Mouse (Mus musculus) heart, embryonic 11.5 days (tissue): ENCODE data around the gene Nox1. TPM values are rescaled to one million over a fixed set of nuclear protein-coding genes. Genes with fewer than 3 reads are reported as not detected.

Experiments used
- ATAC-seq: fragments of 200-750 bp; cut with Nextera tagmentation; replicated peaks from 2 replicates; pipeline ENCODE4 v1.8.0; 2017; ENCODE audit warnings: moderate library complexity; ENCODE audit not compliant: insufficient number of reproducible peaks, low FRiP score, low TSS enrichment
- H3K27ac ChIP-seq: fragments of 300-500 bp; sonication (generic); 2 replicates; pipeline ENCODE4 v1.5.1; 2014; ENCODE audit warnings: mild to moderate bottlenecking, low read depth, low read length
- H3K27me3 ChIP-seq: fragments of 300-500 bp; sonication (generic); 2 replicates; pipeline ENCODE4 v1.6.1; 2014; ENCODE audit warnings: mild to moderate bottlenecking, low read length, mixed read lengths; ENCODE audit not compliant: control insufficient read depth, insufficient read depth
- H3K36me3 ChIP-seq: fragments of 300-500 bp; sonication (generic); 2 replicates; pipeline ENCODE4 v1.6.1; 2014; ENCODE audit warnings: mild to moderate bottlenecking, low read length, moderate library complexity, mixed read lengths; ENCODE audit not compliant: control insufficient read depth, insufficient read depth
- H3K4me1 ChIP-seq: fragments of 300-500 bp; sonication (generic); 2 replicates; pipeline ENCODE4 v1.6.1; 2014; ENCODE audit warnings: low read length; ENCODE audit not compliant: control insufficient read depth, insufficient read depth
- H3K4me2 ChIP-seq: fragments of 300-500 bp; sonication (generic); 2 replicates; pipeline ENCODE4 v1.6.1; 2014; ENCODE audit warnings: mild to moderate bottlenecking, moderate library complexity
- H3K4me3 ChIP-seq: fragments of 300-500 bp; sonication (generic); 2 replicates; pipeline ENCODE4 v1.5.1; 2014; ENCODE audit warnings: low read depth, low read length
- H3K9ac ChIP-seq: fragments of 300-500 bp; sonication (generic); 2 replicates; pipeline ENCODE4 v1.6.1; 2014; ENCODE audit warnings: mild to moderate bottlenecking, low read depth, low read length, moderate library complexity
- H3K9me3 ChIP-seq: fragments of 300-500 bp; sonication (generic); replicated peaks from 2 replicates; pipeline ENCODE4 v1.6.1; 2016; ENCODE audit warnings: low read length; ENCODE audit not compliant: control insufficient read depth
- WGBS: fragments of 180-500 bp; shearing (Covaris S2); extraction: QIAGEN DNeasy Blood & Tissue Kit; methylation state at CpG from one replicate; pipeline ENCODE4 v1.1.7; 2014; ENCODE audit not compliant: insufficient replicate concordance; 5-methylcytosine and 5-hydroxymethylcytosine counted together
- polyA plus RNA-seq: library from polyadenylated mRNA; unstranded; fragments of >200 nt; fragmentation: Nextera tagmentation; extraction: Ambion mirVana; gene quantifications from 2 replicates; pipeline ENCODE4 v1.2.1, GENCODE M21; 2014

Gene Nox1
- polyA plus RNA-seq, 1 experiment from 2014 or later = 0.24 TPM

- Histone ChIP-seq H3K9ac (no peak overlapping the region), H3K4me2 (no peak overlapping the region), H3K4me3 (no peak overlapping the region), H3K9me3 (no peaks in the 10 kb centered on the region), H3K4me1 (no peaks in the 10 kb centered on the region), H3K36me3 (no peaks in the 10 kb centered on the region), H3K27me3 (no peaks in the 10 kb centered on the region), H3K27ac (no peak overlapping the region)
- 64% methylated on average over 2 of the region's 2 CpGs for WGBS
- no peak for ATAC-seq
Measured at GRCm38 (mm10) chrX:134102641-134103040, 119.1 kb downstream of the Nox1 start.

GRCm38 (mm10) chrX:134085453-134085852, 136.3 kb downstream of the Nox1 start:
- H3K27me3 ChIP-seq = no peaks in the 10 kb centered on the region
- ATAC-seq = no peak
- 75% methylated on average over 1 of the region's 1 CpGs for WGBS
- H3K4me1 ChIP-seq = no peaks in the 10 kb centered on the region
- no peak overlapping the region for H3K4me3 ChIP-seq
- no peaks in the 10 kb centered on the region for H3K36me3 ChIP-seq
- no peaks in the 10 kb centered on the region for H3K9me3 ChIP-seq
- H3K27ac ChIP-seq = no peak overlapping the region
- no peak overlapping the region for H3K9ac ChIP-seq
- no peak overlapping the region for H3K4me2 ChIP-seq

DNA sequence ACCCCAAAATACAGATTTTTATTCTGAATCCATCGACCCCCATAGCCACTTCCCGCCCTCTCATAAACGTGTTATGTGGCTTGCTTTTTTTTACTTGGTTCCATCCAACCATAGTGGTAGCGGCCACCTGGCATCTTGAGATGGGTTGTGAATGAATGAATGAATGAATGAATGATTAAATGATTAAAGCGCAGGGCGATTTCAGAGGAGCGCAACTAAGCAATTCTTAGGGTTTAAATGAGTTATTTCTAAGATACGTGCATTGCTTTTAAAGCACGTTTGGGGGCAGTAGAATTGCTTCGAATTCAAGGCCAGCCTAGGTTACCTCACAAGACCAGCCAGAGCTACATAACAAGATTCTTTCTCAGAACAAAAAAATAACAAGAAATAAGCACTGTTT, 162.0 kb downstream of the Nox1 start:
- Histone ChIP-seq H3K4me3 (peak overlapping the region; percentile 58), H3K27ac (peak overlapping the region; percentile 89), H3K9ac (peak overlapping the region; percentile 77), H3K9me3 (no peaks in the 10 kb centered on the region), H3K4me1 (no peaks in the 10 kb centered on the region), H3K4me2 (peak overlapping the region; percentile 60), H3K27me3 (no peaks in the 10 kb centered on the region), H3K36me3 (no peaks in the 10 kb centered on the region; the same call in 1 of the 2 replicates)
- no peak for ATAC-seq
- 16% methylated on average over 10 of the region's 10 CpGs for WGBS

- no peaks in the 10 kb centered on the region; the same call in 1 of the 2 replicates for H3K36me3 ChIP-seq
- H3K4me1 ChIP-seq = no peaks in the 10 kb centered on the region
- peak; percentile 98 for ATAC-seq
- no peaks in the 10 kb centered on the region for H3K27me3 ChIP-seq
- WGBS = 18% methylated on average over 76 of the region's 77 CpGs
- H3K4me3 ChIP-seq = peak within 1 kb of the TSS; percentile 58
- peak within 1 kb of the TSS; percentile 60 for H3K4me2 ChIP-seq
- peak within 1 kb of the TSS; percentile 89 for H3K27ac ChIP-seq
- no peaks in the 10 kb centered on the region for H3K9me3 ChIP-seq
- peak within 1 kb of the TSS; percentile 77 for H3K9ac ChIP-seq
Measured at GRCm38 (mm10) chrX:134058987-134059712, 162.6 kb downstream of the Nox1 start, which contains the start of gene Cstf2. Gene Cstf2, plus strand, starts transcription at chrX:134059187.

DNA sequence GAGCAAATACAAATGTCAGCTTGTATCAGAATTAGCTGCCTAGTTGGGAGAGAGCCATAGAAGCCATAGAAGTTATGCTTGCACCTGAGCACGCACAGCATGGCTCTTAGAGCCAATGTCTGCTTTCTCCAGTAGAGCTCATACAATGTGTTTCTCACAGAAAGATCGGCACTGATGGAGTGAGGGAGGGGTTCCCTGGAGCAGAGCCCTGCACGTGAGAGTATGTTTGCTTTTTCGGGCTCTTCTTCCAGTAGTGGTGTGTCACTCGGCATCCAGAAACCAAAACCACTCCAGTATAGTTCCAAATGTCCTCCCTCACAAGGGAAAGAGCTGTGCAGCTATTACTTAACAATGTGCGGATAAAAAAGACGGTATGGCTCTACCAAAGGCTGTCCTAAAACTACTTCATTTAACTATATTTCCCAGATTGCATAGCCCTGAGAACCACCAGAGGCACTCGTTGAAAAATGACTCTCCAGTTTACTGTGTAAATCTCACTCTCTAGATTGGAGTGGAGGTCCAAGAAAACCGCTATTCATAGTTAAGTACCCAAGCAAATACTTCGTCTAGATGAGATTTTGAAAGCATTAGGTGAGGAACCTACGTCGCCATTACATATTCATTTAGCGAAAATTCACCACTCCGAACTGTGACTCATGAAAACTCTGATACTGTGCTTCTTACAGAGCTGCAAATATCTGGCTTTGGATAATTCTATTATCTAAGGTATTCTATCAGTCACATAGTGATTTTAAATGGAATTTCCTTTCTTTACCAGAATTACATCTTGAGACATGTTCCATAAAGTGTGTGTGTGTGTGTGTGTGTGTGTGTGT, 163.5 kb downstream of the Nox1 start:
- WGBS = 71% methylated on average over 14 of the region's 14 CpGs
- peak overlapping the region; percentile 43 for H3K4me2 ChIP-seq
- H3K9me3 ChIP-seq = no peaks in the 10 kb centered on the region
- ATAC-seq = no peak; the same call in none of the 2 replicates
- no peak overlapping the region for H3K9ac ChIP-seq
- no peaks in the 10 kb centered on the region for H3K4me1 ChIP-seq
- 0 out of 2 replicates have a peak overlapping the region, but pooled peaks have one; percentile 89 for H3K27ac ChIP-seq
- H3K36me3 ChIP-seq = no peaks in the 10 kb centered on the region; the same call in 1 of the 2 replicates
- H3K4me3 ChIP-seq = peak overlapping the region; percentile 58
- H3K27me3 ChIP-seq = no peaks in the 10 kb centered on the region

- no peaks in the 10 kb centered on the region for H3K27me3 ChIP-seq
- H3K9me3 ChIP-seq = no peaks in the 10 kb centered on the region
- ATAC-seq = no peak
- H3K27ac ChIP-seq = no peak overlapping the region
- H3K9ac ChIP-seq = no peak overlapping the region
- 70% methylated on average over 2 of the region's 2 CpGs for WGBS
- no peak overlapping the region for H3K4me3 ChIP-seq
- no peak overlapping the region for H3K4me2 ChIP-seq
- no peaks in the 10 kb centered on the region for H3K4me1 ChIP-seq
- H3K36me3 ChIP-seq = no peaks in the 10 kb centered on the region
Measured at GRCm38 (mm10) chrX:134056897-134057296, 164.9 kb downstream of the Nox1 start.

GRCm38 (mm10) chrX:134048994-134049393, 172.8 kb downstream of the Nox1 start:
- 47% methylated on average over 1 of the region's 1 CpGs for WGBS
- H3K4me3 ChIP-seq = no peak overlapping the region
- no peaks in the 10 kb centered on the region for H3K4me1 ChIP-seq
- H3K36me3 ChIP-seq = no peaks in the 10 kb centered on the region
- no peak overlapping the region for H3K9ac ChIP-seq
- H3K27me3 ChIP-seq = no peaks in the 10 kb centered on the region
- ATAC-seq = no peak
- H3K9me3 ChIP-seq = no peaks in the 10 kb centered on the region
- H3K27ac ChIP-seq = no peak overlapping the region
- H3K4me2 ChIP-seq = no peak overlapping the region
